ENCODE assay signal across 21 mouse cellular contexts in genomic region chr10:40632087-40632486, GRCm38 (mm10). TPM values are rescaled to one million over a fixed set of nuclear protein-coding genes. Genes with fewer than 3 reads are reported as not detected.
"Had no signal": no experiment of that assay in that cellular context is flagged by ENCODE, and none has a peak within 500 bp of the region (broad histone marks: within the 10 kb centered on the region; RNA-seq: fewer than 3 reads in every experiment).

No protein-coding gene starts in this region.

- H3K4me3 ChIP-seq: left cerebral cortex, adult 2 months; liver, embryonic 13.5 days; midbrain, embryonic 12.5 days; myocyte; neural tube, embryonic 13.5 days; stomach, embryonic 15.5 days had no signal

- H3K9me3 ChIP-seq: neural tube, embryonic 13.5 days; stomach, embryonic 15.5 days had no signal

- H3K27me3 ChIP-seq: liver, embryonic 13.5 days; midbrain, embryonic 12.5 days; neural tube, embryonic 13.5 days; stomach, embryonic 15.5 days had no signal

- DNase-seq: kidney, adult 8-10 months; kidney, postnatal 14 days; kidney, postnatal 4 days; layer of hippocampus, postnatal 36 days; liver, embryonic 13.5 days; lung, adult 2 months; lung, postnatal 14 days; retina, postnatal 1 day; right cerebral cortex, postnatal 25 days; spleen, adult 18-20 months; thymus, postnatal 25 days had no signal

- H3K9ac ChIP-seq: liver, embryonic 13.5 days; midbrain, embryonic 12.5 days; neural tube, embryonic 13.5 days; stomach, embryonic 15.5 days had no signal

- H3K36me3 ChIP-seq: liver, embryonic 13.5 days; midbrain, embryonic 12.5 days; neural tube, embryonic 13.5 days; stomach, embryonic 15.5 days had no signal

- H3K4me1 ChIP-seq: liver, embryonic 13.5 days; midbrain, embryonic 12.5 days; neural tube, embryonic 13.5 days; stomach, embryonic 15.5 days had no signal

- H3K27ac ChIP-seq: left cerebral cortex, adult 2 months; liver, embryonic 13.5 days; macrophage; midbrain, embryonic 12.5 days; neural tube, embryonic 13.5 days; stomach, embryonic 15.5 days had no signal

- H3K4me2 ChIP-seq: liver, embryonic 13.5 days; midbrain, embryonic 12.5 days; neural tube, embryonic 13.5 days; stomach, embryonic 15.5 days had no signal

RNA-seq across cellular contexts. Expression of gene Ddo, which starts 2.3 kb away (rescaled TPM):
- total RNA-seq: megakaryocyte, adult 5-6 weeks; monocyte, adult 5-6 weeks had no signal
- polyA plus RNA-seq: liver, embryonic 13.5 days; macrophage had no signal

RNA-seq across cellular contexts. Expression of gene Mettl24, which starts 51.0 kb away (rescaled TPM):
- total RNA-seq: liver, adult 2 months; megakaryocyte, adult 5-6 weeks; monocyte, adult 5-6 weeks; neutrophil, adult 5-6 weeks had no signal
- polyA plus RNA-seq: macrophage had no signal
